In the genomic region with DNA sequence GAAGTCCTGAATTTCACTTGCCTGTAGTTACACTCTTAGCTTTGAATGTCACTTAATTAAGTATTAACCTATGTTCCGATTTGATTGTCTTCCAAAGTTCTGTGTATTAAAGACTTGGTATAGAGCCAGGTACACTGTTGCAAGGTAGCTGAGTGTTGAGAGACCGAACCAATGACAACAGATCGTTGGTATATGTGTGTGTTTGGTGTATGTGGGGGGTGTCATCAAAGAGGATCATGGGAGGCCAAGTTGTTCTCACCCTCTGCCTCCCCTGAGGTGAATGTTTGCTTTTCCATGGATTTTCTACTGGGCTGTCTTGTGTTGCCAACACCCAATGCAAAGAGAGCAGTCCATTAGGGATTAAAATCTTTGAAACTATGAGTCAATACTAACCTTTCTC, we compare ENCODE assay signal across 19 mouse cellular contexts.
"Had no signal": no experiment of that assay in that cellular context is flagged by ENCODE, and none has a peak within 500 bp of the region (broad histone marks: within the 10 kb centered on the region; RNA-seq: fewer than 3 reads in every experiment).

No protein-coding gene starts in this region.

- H3K4me3 ChIP-seq: liver, embryonic 15.5 days; lung, embryonic 15.5 days; megakaryocyte, embryonic 14.5 days; midbrain, embryonic 13.5 days; midbrain, embryonic 15.5 days; neural tube, embryonic 12.5 days; stomach, embryonic 15.5 days had no signal

- H3K36me3 ChIP-seq: liver, embryonic 15.5 days; lung, embryonic 15.5 days; midbrain, embryonic 13.5 days; midbrain, embryonic 15.5 days; neural tube, embryonic 12.5 days; stomach, embryonic 15.5 days had no signal

- H3K9me3 ChIP-seq: liver, embryonic 15.5 days; lung, embryonic 15.5 days; megakaryocyte, embryonic 14.5 days; midbrain, embryonic 13.5 days; midbrain, embryonic 15.5 days; neural tube, embryonic 12.5 days; stomach, embryonic 15.5 days had no signal

- H3K27me3 ChIP-seq: liver, embryonic 15.5 days; lung, embryonic 15.5 days; megakaryocyte, embryonic 14.5 days; midbrain, embryonic 15.5 days; neural tube, embryonic 12.5 days; stomach, embryonic 15.5 days had no signal

- H3K4me2 ChIP-seq: liver, embryonic 15.5 days; lung, embryonic 15.5 days; midbrain, embryonic 11.5 days; midbrain, embryonic 13.5 days; midbrain, embryonic 15.5 days; neural tube, embryonic 12.5 days; stomach, embryonic 15.5 days had no signal

- DNase-seq: lung, adult 2 months; lung, postnatal 14 days; lung, postnatal 36 days; right cerebral cortex, postnatal 14 days; spleen, adult 18-20 months; thymus, adult 2 months; thymus, postnatal 25 days; thymus, postnatal 4 days had no signal

- H3K4me1 ChIP-seq: liver, embryonic 15.5 days; midbrain, embryonic 13.5 days; midbrain, embryonic 15.5 days; neural tube, embryonic 12.5 days; stomach, embryonic 15.5 days had no signal

- H3K27ac ChIP-seq: liver, embryonic 15.5 days; lung, embryonic 15.5 days; macrophage; midbrain, embryonic 13.5 days; midbrain, embryonic 15.5 days; neural tube, embryonic 12.5 days; stomach, embryonic 15.5 days; stomach, postnatal 0 days had no signal

- ATAC-seq: lung, postnatal 0 days; midbrain, embryonic 13.5 days; midbrain, embryonic 15.5 days had no signal

- H3K9ac ChIP-seq: liver, embryonic 15.5 days; lung, embryonic 15.5 days; midbrain, embryonic 13.5 days; midbrain, embryonic 15.5 days; neural tube, embryonic 12.5 days; stomach, embryonic 15.5 days had no signal
